Mouse (Mus musculus): ENCODE results near the gene Gimap3. TPM values are rescaled to one million over a fixed set of nuclear protein-coding genes. Genes with fewer than 3 reads are reported as not detected.

Gene Gimap3
- polyA plus RNA-seq, 1 experiment: 0.17 TPM

DNA sequence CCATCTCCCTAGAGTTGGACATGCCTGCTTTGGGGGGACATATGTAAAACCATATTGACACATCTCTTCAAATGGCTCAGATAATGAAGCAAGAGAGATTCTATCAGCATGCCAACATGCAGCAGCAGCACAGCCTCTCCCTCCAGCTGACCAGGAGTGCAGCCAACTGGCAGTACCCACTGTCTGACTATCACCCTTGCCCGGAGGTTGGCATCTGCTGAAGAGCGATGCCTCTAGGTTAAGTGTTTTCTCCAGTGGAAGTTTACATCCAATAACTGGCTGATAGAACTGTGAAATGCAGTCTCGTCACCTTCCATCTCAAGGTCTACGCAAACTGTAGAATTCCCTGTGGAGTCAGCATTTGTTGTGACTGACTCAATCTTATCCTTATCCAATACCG lies 33.0 kb downstream of the Gimap3 start:
- H3K27ac ChIP-seq (ENCODE audit: control insufficient read depth, insufficient read depth, low read depth, low read length): no peak overlapping the region
- H3K4me3 ChIP-seq (ENCODE audit: control insufficient read depth, low read depth, low read length): no peak overlapping the region
- no peaks in the 10 kb centered on the region for H3K36me3 ChIP-seq (ENCODE audit: control insufficient read depth, insufficient read depth, low read length)
- H3K27me3 ChIP-seq (ENCODE audit: control insufficient read depth, insufficient read depth, low read length): no peaks in the 10 kb centered on the region
- peaks cover 3% of the 10 kb centered on the region; the same call in 1 of the 2 replicates for H3K4me1 ChIP-seq (ENCODE audit: control insufficient read depth, insufficient read depth, low read length)
- no peak for TF ChIP-seq CTCF (IDR thresholded peaks at IDR 0.05; ENCODE audit: control insufficient read depth, insufficient read depth, insufficient replicate concordance, low read depth, low read length)
- no peak for TF ChIP-seq POLR2A (IDR thresholded peaks at IDR 0.05; ENCODE audit: control insufficient read depth, low read depth, low read length)

- Histone ChIP-seq H3K4me1 (ENCODE audit: control insufficient read depth, insufficient read depth, low read length) (no peaks in the 10 kb centered on the region), H3K27me3 (ENCODE audit: control insufficient read depth, insufficient read depth, low read length) (no peaks in the 10 kb centered on the region), H3K4me3 (ENCODE audit: control insufficient read depth, low read depth, low read length) (no peak overlapping the region), H3K27ac (ENCODE audit: control insufficient read depth, insufficient read depth, low read depth, low read length) (no peak overlapping the region), H3K36me3 (ENCODE audit: control insufficient read depth, insufficient read depth, low read length) (no peaks in the 10 kb centered on the region)
- TF ChIP-seq CTCF (IDR thresholded peaks at IDR 0.05; ENCODE audit: control insufficient read depth, insufficient read depth, insufficient replicate concordance, low read depth, low read length): no peak
- TF ChIP-seq POLR2A (IDR thresholded peaks at IDR 0.05; ENCODE audit: control insufficient read depth, low read depth, low read length): no peak
Measured at GRCm38 (mm10) chr6:48737053-48737452, 33.6 kb downstream of the Gimap3 start.

GRCm38 (mm10) chr6:48733660-48734059 lies 37.0 kb downstream of the Gimap3 start:
- no peak overlapping the region for H3K4me3 ChIP-seq (ENCODE audit: control insufficient read depth, low read depth, low read length)
- no peak overlapping the region for H3K27ac ChIP-seq (ENCODE audit: control insufficient read depth, insufficient read depth, low read depth, low read length)
- TF ChIP-seq CTCF (IDR thresholded peaks at IDR 0.05; ENCODE audit: control insufficient read depth, insufficient read depth, insufficient replicate concordance, low read depth, low read length): no peak
- TF ChIP-seq POLR2A (IDR thresholded peaks at IDR 0.05; ENCODE audit: control insufficient read depth, low read depth, low read length): no peak
- H3K4me1 ChIP-seq (ENCODE audit: control insufficient read depth, insufficient read depth, low read length): peaks cover under 1% of the 10 kb centered on the region; the same call in 1 of the 2 replicates
- no peaks in the 10 kb centered on the region for H3K27me3 ChIP-seq (ENCODE audit: control insufficient read depth, insufficient read depth, low read length)
- no peaks in the 10 kb centered on the region for H3K36me3 ChIP-seq (ENCODE audit: control insufficient read depth, insufficient read depth, low read length)

- H3K4me1 ChIP-seq (ENCODE audit: control insufficient read depth, insufficient read depth, low read length): peaks cover 9% of the 10 kb centered on the region; the same call in 1 of the 2 replicates
- no peak overlapping the region for H3K4me3 ChIP-seq (ENCODE audit: control insufficient read depth, low read depth, low read length)
- no peaks in the 10 kb centered on the region for H3K27me3 ChIP-seq (ENCODE audit: control insufficient read depth, insufficient read depth, low read length)
- no peaks in the 10 kb centered on the region for H3K36me3 ChIP-seq (ENCODE audit: control insufficient read depth, insufficient read depth, low read length)
- no peak for TF ChIP-seq CTCF (IDR thresholded peaks at IDR 0.05; ENCODE audit: control insufficient read depth, insufficient read depth, insufficient replicate concordance, low read depth, low read length)
- H3K27ac ChIP-seq (ENCODE audit: control insufficient read depth, insufficient read depth, low read depth, low read length): no peak overlapping the region
Measured at GRCm38 (mm10) chr6:48732864-48733304, 37.8 kb downstream of the Gimap3 start.

GRCm38 (mm10) chr6:48727761-48728160 lies 42.9 kb downstream of the Gimap3 start:
- peaks cover 10% of the 10 kb centered on the region; the same call in 1 of the 2 replicates for H3K4me1 ChIP-seq (ENCODE audit: control insufficient read depth, insufficient read depth, low read length)
- H3K4me3 ChIP-seq (ENCODE audit: control insufficient read depth, low read depth, low read length): no peak overlapping the region
- TF ChIP-seq POLR2A (IDR thresholded peaks at IDR 0.05; ENCODE audit: control insufficient read depth, low read depth, low read length) (no peak), CTCF (IDR thresholded peaks at IDR 0.05; ENCODE audit: control insufficient read depth, insufficient read depth, insufficient replicate concordance, low read depth, low read length) (no peak)
- no peaks in the 10 kb centered on the region for H3K27me3 ChIP-seq (ENCODE audit: control insufficient read depth, insufficient read depth, low read length)
- no peak overlapping the region for H3K27ac ChIP-seq (ENCODE audit: control insufficient read depth, insufficient read depth, low read depth, low read length)
- H3K36me3 ChIP-seq (ENCODE audit: control insufficient read depth, insufficient read depth, low read length): no peaks in the 10 kb centered on the region

DNA sequence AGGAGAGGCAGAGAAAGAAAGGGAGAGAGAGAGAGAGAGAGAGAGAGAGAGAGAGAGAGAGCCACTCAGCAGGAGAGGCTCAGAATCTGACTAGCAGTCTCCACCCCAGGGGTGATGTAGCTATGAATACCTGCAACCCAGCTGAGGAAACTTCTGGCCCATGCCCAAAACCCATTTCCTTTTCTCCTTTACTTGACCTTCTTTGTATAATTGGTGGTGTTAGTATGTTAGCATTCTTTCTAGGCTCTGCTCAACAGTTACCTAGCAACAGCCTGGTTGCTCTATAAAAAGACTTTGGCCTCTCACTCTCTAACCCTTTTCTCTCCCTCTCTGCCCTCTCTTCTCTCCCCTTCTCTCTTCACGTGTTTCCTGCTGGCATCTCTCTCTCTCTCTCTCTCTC lies 45.2 kb downstream of the Gimap3 start:
- Histone ChIP-seq H3K27me3 (ENCODE audit: control insufficient read depth, insufficient read depth, low read length) (no peaks in the 10 kb centered on the region), H3K36me3 (ENCODE audit: control insufficient read depth, insufficient read depth, low read length) (no peaks in the 10 kb centered on the region), H3K4me3 (ENCODE audit: control insufficient read depth, low read depth, low read length) (no peak overlapping the region), H3K27ac (ENCODE audit: control insufficient read depth, insufficient read depth, low read depth, low read length) (no peak overlapping the region), H3K4me1 (ENCODE audit: control insufficient read depth, insufficient read depth, low read length) (peaks cover 10% of the 10 kb centered on the region; the same call in 1 of the 2 replicates)
- TF ChIP-seq CTCF (IDR thresholded peaks at IDR 0.05; ENCODE audit: control insufficient read depth, insufficient read depth, insufficient replicate concordance, low read depth, low read length): no peak
- no peak for TF ChIP-seq POLR2A (IDR thresholded peaks at IDR 0.05; ENCODE audit: control insufficient read depth, low read depth, low read length)

GRCm38 (mm10) chr6:48723468-48723867 lies 47.2 kb downstream of the Gimap3 start:
- H3K4me1 ChIP-seq (ENCODE audit: control insufficient read depth, insufficient read depth, low read length): peaks cover 7% of the 10 kb centered on the region; the same call in 1 of the 2 replicates
- no peaks in the 10 kb centered on the region for H3K27me3 ChIP-seq (ENCODE audit: control insufficient read depth, insufficient read depth, low read length)
- no peak overlapping the region for H3K27ac ChIP-seq (ENCODE audit: control insufficient read depth, insufficient read depth, low read depth, low read length)
- H3K4me3 ChIP-seq (ENCODE audit: control insufficient read depth, low read depth, low read length): no peak overlapping the region
- TF ChIP-seq CTCF (IDR thresholded peaks at IDR 0.05; ENCODE audit: control insufficient read depth, insufficient read depth, insufficient replicate concordance, low read depth, low read length): no peak
- no peak for TF ChIP-seq POLR2A (IDR thresholded peaks at IDR 0.05; ENCODE audit: control insufficient read depth, low read depth, low read length)
- no peaks in the 10 kb centered on the region for H3K36me3 ChIP-seq (ENCODE audit: control insufficient read depth, insufficient read depth, low read length)

GRCm38 (mm10) chr6:48720326-48720725 lies 50.3 kb downstream of the Gimap3 start:
- H3K27ac ChIP-seq (ENCODE audit: control insufficient read depth, insufficient read depth, low read depth, low read length): no peak overlapping the region
- no peak overlapping the region for H3K4me3 ChIP-seq (ENCODE audit: control insufficient read depth, low read depth, low read length)
- no peaks in the 10 kb centered on the region for H3K4me1 ChIP-seq (ENCODE audit: control insufficient read depth, insufficient read depth, low read length)
- TF ChIP-seq CTCF (IDR thresholded peaks at IDR 0.05; ENCODE audit: control insufficient read depth, insufficient read depth, insufficient replicate concordance, low read depth, low read length) (no peak), POLR2A (IDR thresholded peaks at IDR 0.05; ENCODE audit: control insufficient read depth, low read depth, low read length) (no peak)
- H3K36me3 ChIP-seq (ENCODE audit: control insufficient read depth, insufficient read depth, low read length): no peaks in the 10 kb centered on the region
- H3K27me3 ChIP-seq (ENCODE audit: control insufficient read depth, insufficient read depth, low read length): no peaks in the 10 kb centered on the region
